In the genomic region with DNA sequence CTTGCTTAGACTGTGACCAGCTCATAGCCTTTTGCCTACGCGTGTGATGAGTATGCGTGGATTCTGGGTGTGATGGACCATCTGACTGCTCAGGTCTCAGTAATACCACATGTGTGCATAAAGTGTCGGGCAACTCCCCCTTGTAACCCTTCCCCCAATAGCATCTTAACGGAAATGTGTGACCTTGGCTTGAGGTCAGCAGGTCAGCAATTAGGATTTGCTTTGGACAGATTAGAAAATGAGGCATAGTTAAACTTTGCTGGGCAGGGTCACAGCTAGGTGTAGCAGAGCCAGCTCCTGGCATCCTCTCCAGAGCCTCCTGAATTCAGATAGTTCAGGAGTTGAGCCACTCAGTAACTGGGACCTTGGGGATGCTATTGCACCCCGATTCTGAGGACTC, we compare ENCODE assay signal across 11 mouse cellular contexts. TPM values are rescaled to one million over a fixed set of nuclear protein-coding genes. Genes with fewer than 3 reads are reported as not detected.
A peak's percentile ranks its signal among the peaks of the same experiment; 100 is the strongest.
DNase-seq lines count a peak whose midpoint lies in the region; ATAC-seq lines count a peak whose summit lies in the region.
"Had no signal": no experiment of that assay in that cellular context is flagged by ENCODE, and none has a peak within 500 bp of the region (broad histone marks: within the 10 kb centered on the region; RNA-seq: fewer than 3 reads in every experiment).

No protein-coding gene starts in this region.

- H3K4me1 ChIP-seq in megakaryocyte, embryonic 14.5 days = peaks cover 54% of the 10 kb centered on the region
- H3K4me1 ChIP-seq in embryonic facial prominence, embryonic 10.5 days = peaks cover 50% of the 10 kb centered on the region
- peaks cover 48% of the 10 kb centered on the region for H3K4me1 ChIP-seq in liver, embryonic 15.5 days (replicated peaks)

- 51% methylated on average over 6 of the region's 6 CpGs for WGBS in embryonic facial prominence, embryonic 10.5 days
- 69% methylated on average over 6 of the region's 6 CpGs for WGBS in liver, embryonic 15.5 days (ENCODE audit: insufficient replicate concordance)

- H3K27ac ChIP-seq in embryonic facial prominence, embryonic 10.5 days (replicated peaks) = peak overlapping the region; percentile 98; the same call in 1 of the 2 replicates
- H3K27ac ChIP-seq in liver, embryonic 15.5 days (replicated peaks) = 0 out of 2 replicates have a peak overlapping the region, but pooled peaks have one; percentile 97

- ATAC-seq in megakaryocyte, adult 5-6 weeks (ENCODE audit: poor library complexity, severe bottlenecking) = no peak
- ATAC-seq in liver, embryonic 15.5 days (ENCODE audit: insufficient read depth) = no peak

- H3K4me2 ChIP-seq in liver, embryonic 15.5 days = peak overlapping the region; percentile 91

- H3K27me3 ChIP-seq in megakaryocyte, embryonic 14.5 days (replicated peaks) = no peaks in the 10 kb centered on the region
- H3K27me3 ChIP-seq in embryonic facial prominence, embryonic 10.5 days (replicated peaks; ENCODE audit: low read depth, poor library complexity, severe bottlenecking) = peaks cover 27% of the 10 kb centered on the region
- peaks cover 31% of the 10 kb centered on the region for H3K27me3 ChIP-seq in liver, embryonic 15.5 days

- H3K4me3 ChIP-seq in megakaryocyte, embryonic 14.5 days (replicated peaks) = peak overlapping the region; percentile 96
- peak overlapping the region; percentile 88; the same call in 1 of the 2 replicates for H3K4me3 ChIP-seq in embryonic facial prominence, embryonic 10.5 days
- peak overlapping the region; percentile 94 for H3K4me3 ChIP-seq in liver, embryonic 15.5 days (replicated peaks)

- H3K36me3 ChIP-seq in megakaryocyte, embryonic 14.5 days (replicated peaks; ENCODE audit: low read length) = peaks cover 4% of the 10 kb centered on the region
- H3K36me3 ChIP-seq in embryonic facial prominence, embryonic 10.5 days (replicated peaks) = no peaks in the 10 kb centered on the region
- 0 out of 2 replicates have a peak, but pooled peaks cover 2% of the 10 kb centered on the region for H3K36me3 ChIP-seq in liver, embryonic 15.5 days (replicated peaks)

- intact Hi-C loops in heart, postnatal 14 days (cut with DNase I) = loop anchor here (2.0 kb wide), 1 partner anchor 42 kb away; no protein-coding TSS in a partner anchor

- peak; percentile 90 for DNase-seq in heart, adult 11 months
- DNase-seq in heart, postnatal 14 days = no peak
- peak; percentile 40 for DNase-seq in embryonic facial prominence, embryonic 10.5 days (ENCODE audit: low spot score)
- no peak for DNase-seq in adrenal gland, postnatal 25 days
- no peak for DNase-seq in left cerebral cortex, adult 18-20 months (ENCODE audit: low spot score in 2 of 2)
- DNase-seq: kidney, postnatal 14 days; layer of hippocampus, postnatal 36 days; retina, postnatal 1 day had no signal

- peaks cover 5% of the 10 kb centered on the region for H3K9me3 ChIP-seq in megakaryocyte, embryonic 14.5 days
- peaks cover 5% of the 10 kb centered on the region; the same call in 1 of the 2 replicates for H3K9me3 ChIP-seq in embryonic facial prominence, embryonic 10.5 days
- no peaks in the 10 kb centered on the region for H3K9me3 ChIP-seq in liver, embryonic 15.5 days (replicated peaks)

- H3K9ac ChIP-seq in liver, embryonic 15.5 days = peak overlapping the region; percentile 90; the same call in 1 of the 2 replicates

RNA-seq across cellular contexts. Expression of a gene that starts 1.6 kb away (rescaled TPM):
- 10 to 100 TPM; 33.0 to 34.8 TPM for total RNA-seq in heart, postnatal 14 days (2021)
- 3.6 and 10.3 TPM in 2 replicates for polyA plus RNA-seq in megakaryocyte, embryonic 14.5 days (2012; ENCODE audit: insufficient read depth, low replicate concordance)
- total RNA-seq in megakaryocyte, adult 5-6 weeks (2015) = 25.6 and 30.7 TPM in 2 replicates
- 21.5 and 31.8 TPM in 2 replicates for total RNA-seq in megakaryocyte, adult 5-6 weeks (2017)
- polyA plus RNA-seq in embryonic facial prominence, embryonic 10.5 days (2016; fragmentation: Nextera tagmentation; extraction: Ambion mirVana) = 11.5 and 11.6 TPM in 2 replicates
- 11.0 and 13.3 TPM in 2 replicates for polyA plus RNA-seq in liver, embryonic 15.5 days (2015; fragmentation: Nextera tagmentation; extraction: Ambion mirVana)
- total RNA-seq in adrenal gland, postnatal 25 days (2021) = 33.9 and 40.3 TPM in 2 replicates
- total RNA-seq in left cerebral cortex, adult 18-20 months (2021) = 100 to 1,000 TPM; 108 to 109 TPM

Comparison
In these comparisons a context has a peak if more than half of its experiments do, and no peak if none do; other contexts are left out.
1. DNase-seq: peak in heart, adult 11 months (single experiment) and embryonic facial prominence, embryonic 10.5 days (single experiment); none in heart, postnatal 14 days (0 of 2), adrenal gland, postnatal 25 days (single experiment) and left cerebral cortex, adult 18-20 months (0 of 2).
2. Peak in every context shown above with its lines, with median percentiles within 50 percentile points of each other: H3K4me3 ChIP-seq.